In genomic region chr3:138889214-138889613, GRCm38 (mm10) we compare ENCODE assay signal across 14 mouse cellular contexts.
DNase-seq lines count a peak whose midpoint lies in the region; ATAC-seq and TF ChIP-seq lines count a peak whose summit lies in the region.
"Had no signal": no experiment of that assay in that cellular context is flagged by ENCODE, and none has a peak within 500 bp of the region (broad histone marks: within the 10 kb centered on the region; RNA-seq: fewer than 3 reads in every experiment).

No protein-coding gene starts in this region.

- no peaks in the 10 kb centered on the region for H3K4me1 ChIP-seq in forebrain, postnatal 0 days (ENCODE audit: insufficient read depth)
- peaks cover 19% of the 10 kb centered on the region for H3K4me1 ChIP-seq in forebrain, embryonic 13.5 days
- H3K4me1 ChIP-seq in lung, embryonic 14.5 days (ENCODE audit: insufficient read depth), result peaks cover 3% of the 10 kb centered on the region
- H3K4me1 ChIP-seq: stomach, embryonic 15.5 days had no signal

- DNase-seq in forebrain, postnatal 0 days, result no peak
- peak; percentile 30 for DNase-seq in lung, embryonic 14.5 days
- DNase-seq in lung, postnatal 10 days, result no peak
- DNase-seq in embryo, embryonic 10.5 days (ENCODE audit: low spot score), result peak; percentile 21
- DNase-seq in ovary, postnatal 10 days (ENCODE audit: low spot score), result no peak
- DNase-seq in Muller cell, postnatal 12 days (ENCODE audit: inconsistent ontology term), result no peak
- DNase-seq: cerebellum, adult 11-12 months; lung, postnatal 14 days; right cerebral cortex, postnatal 25 days had no signal

- H3K9ac ChIP-seq in forebrain, postnatal 0 days, result no peak overlapping the region
- H3K9ac ChIP-seq in forebrain, embryonic 13.5 days, result no peak overlapping the region
- H3K9ac ChIP-seq in lung, embryonic 14.5 days, result no peak overlapping the region
- H3K9ac ChIP-seq: midbrain, embryonic 15.5 days; stomach, embryonic 15.5 days had no signal

- no peak overlapping the region for H3K27ac ChIP-seq in forebrain, postnatal 0 days (ENCODE audit: low read depth, low read length)
- no peak overlapping the region for H3K27ac ChIP-seq in forebrain, embryonic 13.5 days
- H3K27ac ChIP-seq in lung, embryonic 14.5 days (ENCODE audit: low read depth), result no peak overlapping the region
- H3K27ac ChIP-seq: kidney, postnatal 0 days; midbrain, embryonic 15.5 days; stomach, embryonic 15.5 days had no signal

- TF ChIP-seq CTCF in forebrain, postnatal 0 days (IDR thresholded peaks at IDR 0.05; ENCODE audit: low read depth), result no peak
- TF ChIP-seq CTCF in lung, embryonic 14.5 days (IDR thresholded peaks at IDR 0.05; ENCODE audit: low read depth), result no peak

- H3K9me3 ChIP-seq in forebrain, postnatal 0 days (ENCODE audit: low read length), result no peaks in the 10 kb centered on the region
- no peaks in the 10 kb centered on the region for H3K9me3 ChIP-seq in forebrain, embryonic 13.5 days (replicated peaks)
- H3K9me3 ChIP-seq in lung, embryonic 14.5 days (ENCODE audit: low read depth, low read length), result no peaks in the 10 kb centered on the region
- H3K9me3 ChIP-seq: midbrain, embryonic 15.5 days; stomach, embryonic 15.5 days had no signal

- no peaks in the 10 kb centered on the region for H3K27me3 ChIP-seq in forebrain, postnatal 0 days (ENCODE audit: insufficient read depth, low read length)
- H3K27me3 ChIP-seq in forebrain, embryonic 13.5 days, result no peaks in the 10 kb centered on the region
- H3K27me3 ChIP-seq in lung, embryonic 14.5 days (ENCODE audit: insufficient read depth, low read length), result no peaks in the 10 kb centered on the region
- H3K27me3 ChIP-seq: midbrain, embryonic 15.5 days; stomach, embryonic 15.5 days had no signal

- peak; percentile 36 for ATAC-seq in forebrain, postnatal 0 days
- no peak for ATAC-seq in forebrain, embryonic 13.5 days
- ATAC-seq in lung, embryonic 14.5 days (ENCODE audit: insufficient read depth), result no peak
- ATAC-seq: midbrain, embryonic 15.5 days had no signal

- H3K4me3 ChIP-seq in forebrain, postnatal 0 days (ENCODE audit: low read depth, low read length), result no peak overlapping the region
- no peak overlapping the region for H3K4me3 ChIP-seq in forebrain, embryonic 13.5 days
- no peak overlapping the region for H3K4me3 ChIP-seq in lung, embryonic 14.5 days (ENCODE audit: low read depth, low read length)
- H3K4me3 ChIP-seq: midbrain, embryonic 15.5 days; stomach, embryonic 15.5 days had no signal

- WGBS in forebrain, postnatal 0 days, result 60% methylated on average over 4 of the region's 4 CpGs
- WGBS in forebrain, embryonic 13.5 days, result 80% methylated on average over 4 of the region's 4 CpGs
- 49% methylated on average over 4 of the region's 4 CpGs for WGBS in lung, embryonic 14.5 days

- H3K4me2 ChIP-seq in forebrain, postnatal 0 days (ENCODE audit: low read depth), result no peak overlapping the region
- H3K4me2 ChIP-seq in forebrain, embryonic 13.5 days, result no peak overlapping the region
- no peak overlapping the region for H3K4me2 ChIP-seq in lung, embryonic 14.5 days
- H3K4me2 ChIP-seq: liver, embryonic 11.5 days; midbrain, embryonic 15.5 days; stomach, embryonic 15.5 days had no signal

- no peaks in the 10 kb centered on the region; the same call in 1 of the 2 replicates for H3K36me3 ChIP-seq in forebrain, postnatal 0 days (ENCODE audit: insufficient read depth)
- H3K36me3 ChIP-seq in forebrain, embryonic 13.5 days (ENCODE audit: poor library complexity, severe bottlenecking), result peaks cover 6% of the 10 kb centered on the region; the same call in 1 of the 2 replicates
- H3K36me3 ChIP-seq in lung, embryonic 14.5 days (ENCODE audit: insufficient read depth), result no peaks in the 10 kb centered on the region
- H3K36me3 ChIP-seq: midbrain, embryonic 15.5 days; stomach, embryonic 15.5 days had no signal

Comparison
In these comparisons a context has a peak if more than half of its experiments do, and no peak if none do; other contexts are left out.
1. DNase-seq: peak in lung, embryonic 14.5 days (single experiment) and embryo, embryonic 10.5 days (single experiment); none in forebrain, postnatal 0 days (single experiment), lung, postnatal 10 days (single experiment), ovary, postnatal 10 days (single experiment) and Muller cell, postnatal 12 days (single experiment).